Mouse (Mus musculus) induced T-regulatory cell, adult 2 months (primary cell): ENCODE data around the gene Ercc6l2.

ENCODE experiments used
- DNase-seq: peaks from one replicate; pipeline ENCODE4 v3.0.0-alpha.2; 2012; ENCODE audit warnings: low read depth

The Ercc6l2 gene

DNA sequence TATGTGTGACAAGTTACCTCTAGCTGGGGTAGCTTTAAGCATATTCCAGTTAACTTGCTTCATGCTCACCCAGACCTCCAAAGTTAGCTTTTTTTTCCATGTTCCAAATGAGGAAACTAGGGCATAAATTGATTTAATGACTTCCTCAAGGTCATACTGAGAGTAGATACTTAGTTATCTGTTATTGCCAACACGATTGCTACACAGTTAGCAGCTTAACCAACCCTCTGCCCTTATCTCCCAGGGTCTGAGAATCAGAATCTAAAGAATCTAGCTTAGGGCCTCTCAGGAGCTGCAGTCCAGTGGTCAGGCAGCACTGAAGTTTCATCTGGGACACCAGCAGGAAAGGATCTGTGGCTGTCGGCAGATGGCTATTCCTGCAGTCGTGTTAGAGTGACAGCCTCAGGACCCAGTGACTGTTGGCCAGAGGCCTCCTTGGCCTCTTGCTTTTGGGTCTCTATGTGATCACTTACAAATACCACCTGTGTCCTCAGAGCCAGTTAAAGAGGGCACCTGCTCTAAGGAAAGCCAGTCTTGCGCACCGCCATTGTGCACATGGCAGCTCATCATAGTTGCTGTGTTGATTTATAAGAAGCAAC, 115.0 kb downstream of the Ercc6l2 start:
- no peak for DNase-seq

DNA sequence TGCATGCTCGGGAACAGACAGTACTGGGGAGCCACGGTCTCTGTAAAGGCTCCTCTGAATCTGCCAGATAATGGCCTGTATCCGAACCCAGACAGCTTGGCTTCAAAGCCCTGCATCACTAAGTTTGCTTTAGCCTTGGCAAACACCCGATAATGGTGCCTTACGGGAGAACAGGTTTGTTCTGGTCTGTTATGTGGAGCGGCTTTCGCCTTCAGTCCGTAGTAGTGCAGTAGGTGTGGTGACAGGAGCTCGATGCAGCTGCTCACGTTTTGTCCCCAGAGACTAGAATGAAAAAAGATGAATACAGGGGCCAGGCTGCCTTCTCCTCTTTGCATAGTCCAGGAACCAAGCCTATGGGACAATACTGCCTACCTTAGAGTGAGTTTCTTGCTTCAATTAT, 115.5 kb downstream of the Ercc6l2 start:
- no peak for DNase-seq

DNA sequence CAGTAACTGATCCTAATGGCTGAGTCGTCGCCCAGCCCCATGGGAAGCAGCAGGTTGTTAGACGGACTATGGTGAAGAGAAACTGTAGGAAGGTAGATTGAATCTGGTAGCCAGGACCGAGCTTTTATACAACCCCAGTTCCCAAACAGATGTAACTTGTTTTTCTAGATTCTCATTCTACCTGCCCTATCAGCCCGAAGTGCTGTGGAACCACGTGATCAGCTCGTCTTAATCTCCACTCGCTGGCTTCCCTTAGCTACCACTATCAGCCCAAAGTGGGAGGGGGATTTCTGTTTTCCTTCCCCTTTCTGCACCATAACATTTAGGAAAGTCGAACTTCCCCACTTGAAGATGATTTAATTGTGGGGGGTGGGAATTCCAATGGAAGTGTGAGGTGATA, 121.3 kb downstream of the Ercc6l2 start:
- DNase-seq: no peak

DNA sequence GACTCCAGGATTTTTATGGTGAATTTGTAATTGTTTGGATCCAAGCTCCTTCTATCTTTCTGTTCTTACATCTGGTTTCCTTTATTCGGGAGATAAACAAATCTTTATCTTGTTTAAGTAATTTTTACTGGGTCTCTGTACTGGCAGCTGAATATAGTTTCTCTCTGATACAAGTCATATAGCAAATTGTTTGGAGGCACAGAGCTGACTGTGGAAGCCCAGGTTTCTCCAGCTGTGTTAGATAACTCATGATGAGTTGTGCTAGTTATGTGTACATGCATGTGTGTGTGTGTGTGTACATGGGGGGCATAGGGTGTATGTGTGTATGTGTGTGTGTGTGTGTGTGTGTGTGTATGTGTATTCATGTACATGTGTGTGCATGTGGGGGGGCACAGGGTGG, 125.2 kb downstream of the Ercc6l2 start:
- DNase-seq: no peak

DNA sequence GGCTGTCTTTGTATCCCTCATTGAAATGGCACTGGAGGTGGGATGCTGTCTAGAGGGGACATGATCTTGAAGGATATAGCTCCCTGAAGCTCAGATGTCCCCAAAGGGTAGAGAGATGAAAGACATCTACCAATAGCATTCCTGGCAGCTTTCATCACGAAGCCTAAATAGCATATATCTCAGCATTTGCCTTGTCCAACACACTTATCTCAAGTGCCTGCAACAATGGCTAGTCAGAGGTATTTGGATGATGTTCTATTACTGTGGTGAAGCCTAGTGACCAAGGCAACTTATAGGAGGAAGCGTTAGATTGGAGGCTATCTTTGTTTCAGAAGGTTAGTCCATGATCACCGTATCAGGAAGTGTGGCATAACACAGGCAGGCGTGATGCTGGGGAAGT, 126.1 kb downstream of the Ercc6l2 start:
- no peak for DNase-seq

DNA sequence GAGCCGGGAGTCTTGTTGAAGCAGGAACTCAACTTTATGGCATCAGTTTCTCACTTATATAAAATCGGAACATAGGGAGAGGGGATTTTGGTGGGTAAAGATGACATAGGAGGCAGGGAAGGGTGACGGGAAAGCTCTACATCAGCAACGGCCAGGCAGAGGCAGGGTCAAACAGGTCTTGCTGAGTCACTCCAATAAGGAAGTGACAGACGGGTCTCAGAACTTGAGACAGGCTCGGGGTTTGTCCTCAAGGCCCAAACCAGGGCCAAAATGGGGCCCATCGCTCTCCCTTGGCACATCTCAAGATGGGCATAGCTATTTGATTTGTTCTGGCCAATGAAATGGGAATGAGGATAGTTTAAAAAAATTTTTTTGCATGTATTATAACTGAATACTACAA, 128.6 kb downstream of the Ercc6l2 start:
- DNase-seq: no peak

DNA sequence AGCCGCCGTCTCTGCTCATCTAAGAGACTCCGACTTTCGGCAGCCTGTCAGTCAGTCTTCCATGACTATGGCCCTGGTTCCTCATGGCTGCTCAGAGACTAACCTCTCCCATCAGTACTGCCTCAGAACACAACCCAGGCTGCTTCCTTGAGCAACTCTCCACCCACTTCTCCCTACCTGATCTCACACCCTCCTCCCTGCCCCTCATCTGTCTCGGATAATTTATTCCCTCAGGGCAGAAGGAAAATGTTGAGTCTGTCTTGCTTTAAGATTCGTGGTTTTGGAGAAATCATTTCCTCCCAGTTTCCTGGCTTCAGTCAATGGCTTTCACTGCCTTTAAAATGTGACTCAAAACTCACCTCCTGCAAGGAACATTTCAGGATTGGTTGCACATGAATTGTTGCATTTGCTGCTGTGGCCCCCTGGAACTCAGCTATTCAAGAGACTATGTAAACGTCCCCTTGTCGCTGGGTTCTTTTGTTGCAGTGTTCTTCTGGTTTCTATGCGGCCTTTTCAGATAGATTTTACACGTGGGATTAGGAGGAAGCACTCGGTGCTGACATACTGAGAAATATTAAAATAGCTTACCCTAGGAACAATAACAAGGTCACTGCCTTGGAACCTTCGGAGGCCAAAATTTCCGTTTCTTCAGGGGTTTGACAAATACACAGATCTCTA, 129.4 kb downstream of the Ercc6l2 start:
- no peak for DNase-seq
